Mouse (Mus musculus) inflammation-experienced regulatory T-cells, adult 6 months (primary cell): Measurements from ENCODE around the gene Stac3. TPM values are rescaled to one million over a fixed set of nuclear protein-coding genes. Genes with fewer than 3 reads are reported as not detected.

Experiments
- ATAC-seq: one replicate; pipeline ENCODE4 v1.8.0; 2017
- polyA plus RNA-seq, 3 experiments: library from polyadenylated mRNA; unstranded; fragments of 100-300 nt; shearing (Covaris generic); gene quantifications; one replicate each; pipeline ENCODE4 v1.2.1; 2017

The Stac3 gene
- polyA plus RNA-seq, result under 1 TPM in 1 of 3 experiments, not detected in 2; 0.35 TPM

DNA sequence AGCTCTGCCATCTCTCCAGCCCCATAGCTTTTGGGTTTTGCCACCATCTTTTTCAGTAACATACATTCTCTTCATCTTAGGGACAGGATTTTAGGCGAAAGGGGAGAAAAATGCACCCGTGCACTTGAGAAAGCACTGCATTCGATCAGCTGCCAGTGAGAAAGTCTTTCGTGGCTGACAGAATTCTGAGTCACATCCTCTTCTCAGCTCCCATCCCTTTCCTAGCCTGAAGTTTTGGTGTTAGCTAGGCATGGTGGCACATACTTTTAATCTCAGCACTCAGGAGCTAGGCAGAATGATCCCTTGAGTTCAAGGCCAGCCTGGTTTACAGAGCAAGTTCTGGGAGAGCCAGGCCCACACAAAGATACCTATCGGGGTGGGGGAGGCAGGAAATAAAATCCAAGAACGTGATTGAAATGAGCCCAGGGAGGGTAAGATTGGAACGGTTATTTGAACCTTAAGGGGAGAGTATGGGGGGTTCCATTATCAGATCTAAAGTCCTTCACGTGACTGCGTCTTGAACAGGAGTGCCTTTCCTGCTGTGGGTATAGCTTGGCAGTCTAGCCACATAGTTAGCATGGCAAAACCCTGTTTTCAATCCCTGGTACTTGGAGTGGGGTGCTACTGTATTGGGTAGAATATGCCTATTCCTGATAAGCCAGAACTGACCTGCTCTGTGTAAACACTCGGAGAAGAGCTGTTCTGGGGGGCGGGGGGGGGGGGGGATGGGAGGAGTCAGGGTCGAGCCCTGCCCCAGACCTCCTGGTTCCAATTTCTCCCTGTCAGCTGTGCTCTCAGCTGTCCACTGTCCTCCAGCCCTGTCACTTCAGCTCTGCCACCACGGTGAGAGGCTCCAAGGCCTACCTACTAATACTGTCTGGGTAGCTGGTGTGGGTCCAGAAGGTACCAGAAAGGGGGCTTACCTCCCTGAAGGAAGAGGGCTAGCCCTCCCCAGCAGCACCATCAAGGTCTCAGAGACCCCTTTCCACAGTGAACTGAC is at the start of gene Stac3:
TSS of gene Stac3 (plus strand) at position 793 of the 1,000 bp plus-strand sequence.
- no peak for ATAC-seq

- ATAC-seq, result no peak
Measured at GRCm38 (mm10) chr10:127453701-127454100, 47.8 kb upstream of the Stac3 start.

DNA sequence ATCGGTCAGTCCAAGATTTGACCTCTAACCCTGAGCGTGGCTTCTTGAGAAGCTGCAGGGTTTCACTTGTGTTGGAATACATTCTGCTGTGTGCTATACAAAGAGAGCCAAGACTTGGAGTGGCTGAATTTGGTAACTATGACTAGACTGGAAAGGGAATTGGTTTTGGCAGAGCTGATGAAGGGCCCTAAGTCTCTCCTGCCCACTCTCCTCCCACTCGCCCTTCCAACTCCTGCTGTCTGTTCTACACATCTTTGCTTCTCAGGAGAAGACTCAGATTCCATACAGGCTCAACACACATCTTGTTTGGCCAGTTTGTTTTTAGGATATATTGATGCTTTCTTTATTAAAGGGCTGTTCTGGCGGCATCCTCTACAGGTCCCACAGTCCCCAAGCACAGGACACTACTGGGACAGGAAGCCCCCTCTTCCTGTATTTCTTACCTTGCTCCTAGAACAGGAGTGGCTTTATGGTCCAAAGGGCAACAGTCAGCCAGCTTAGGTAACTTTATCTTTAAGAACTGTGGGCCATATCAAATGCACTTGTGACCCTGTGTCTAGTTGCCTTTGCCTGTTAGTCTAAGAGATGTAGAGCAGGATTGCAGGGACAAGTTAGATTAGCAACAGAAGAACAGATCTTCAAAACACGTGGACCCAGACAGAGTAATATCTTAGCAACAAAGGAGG is 38.9 kb upstream of the Stac3 start:
- no peak for ATAC-seq

DNA sequence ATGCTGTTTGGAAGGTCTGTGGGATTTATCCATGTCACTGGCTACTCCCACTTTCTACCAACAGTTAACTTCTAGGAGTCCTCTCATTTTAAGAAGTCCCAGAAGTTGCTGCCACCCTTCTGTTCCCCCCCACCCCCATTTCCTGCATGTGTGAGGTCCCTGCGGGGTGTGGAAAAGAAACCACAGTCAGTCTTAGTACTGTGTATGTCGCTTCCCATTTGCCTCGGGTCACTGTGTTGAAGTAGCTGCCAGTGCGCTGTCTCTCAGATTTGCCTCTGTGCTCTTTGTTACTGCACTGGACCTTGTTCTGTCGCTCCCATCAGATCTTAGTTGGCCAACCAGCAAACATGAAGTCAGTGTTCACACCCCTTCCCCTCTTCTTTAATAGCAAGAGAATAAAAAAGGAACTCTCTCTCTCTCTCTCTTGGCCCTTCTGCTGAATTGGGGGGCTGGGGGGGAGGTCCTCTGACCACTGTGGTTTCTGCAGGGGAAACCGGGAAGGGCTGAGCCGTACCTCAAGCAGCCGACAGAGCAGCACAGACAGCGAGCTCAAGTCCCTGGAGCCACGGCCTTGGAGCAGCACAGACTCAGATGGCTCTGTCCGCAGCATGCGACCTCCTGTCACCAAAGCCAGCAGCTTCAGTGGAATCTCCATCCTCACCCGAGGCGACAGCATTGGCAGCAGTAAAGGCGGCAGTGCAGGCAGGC is 30.1 kb upstream of the Stac3 start:
- peak; percentile 41 for ATAC-seq

GRCm38 (mm10) chr10:127472722-127473121 is 28.8 kb upstream of the Stac3 start:
- no peak for ATAC-seq

DNA sequence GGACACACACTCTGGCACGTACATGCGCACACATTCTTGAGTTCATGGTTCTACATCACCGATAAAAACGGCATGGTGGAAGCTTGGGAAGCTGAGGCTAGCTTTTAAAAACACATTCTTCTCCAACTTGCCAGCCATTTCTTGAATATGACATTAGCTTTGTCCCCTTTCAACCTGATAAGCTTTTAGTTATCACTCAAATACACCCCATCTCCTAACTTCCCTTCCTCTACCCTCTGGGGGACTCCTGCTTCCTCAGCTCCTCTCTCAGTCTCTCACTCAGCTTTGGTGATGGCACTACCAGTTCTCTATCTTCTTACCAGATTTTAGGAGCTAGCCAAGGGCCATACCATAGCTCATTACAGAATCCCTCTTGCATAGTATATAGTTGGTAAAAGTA is 26.3 kb upstream of the Stac3 start:
- ATAC-seq, result no peak

DNA sequence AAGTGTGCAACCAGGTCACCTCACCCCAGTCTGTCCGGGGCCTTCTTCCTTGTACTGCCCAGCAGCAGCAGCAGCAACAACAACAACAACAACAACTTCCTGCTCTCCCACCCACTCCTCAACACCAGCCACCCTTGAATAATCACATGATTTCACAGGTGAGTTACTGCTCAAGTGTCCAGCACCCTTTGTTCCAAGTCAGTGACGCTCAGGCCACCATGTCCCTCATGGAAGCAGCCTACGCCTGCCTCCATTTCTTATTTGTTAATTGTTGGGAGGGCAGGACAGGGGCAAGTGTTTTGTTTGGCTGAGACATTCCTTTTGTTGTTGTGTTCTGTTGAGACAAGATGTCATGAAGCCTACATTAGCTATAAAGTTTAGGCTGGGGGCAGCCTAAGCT is 24.9 kb upstream of the Stac3 start:
- no peak for ATAC-seq

- ATAC-seq, result no peak
Measured at GRCm38 (mm10) chr10:127477301-127477700, 24.2 kb upstream of the Stac3 start.

DNA sequence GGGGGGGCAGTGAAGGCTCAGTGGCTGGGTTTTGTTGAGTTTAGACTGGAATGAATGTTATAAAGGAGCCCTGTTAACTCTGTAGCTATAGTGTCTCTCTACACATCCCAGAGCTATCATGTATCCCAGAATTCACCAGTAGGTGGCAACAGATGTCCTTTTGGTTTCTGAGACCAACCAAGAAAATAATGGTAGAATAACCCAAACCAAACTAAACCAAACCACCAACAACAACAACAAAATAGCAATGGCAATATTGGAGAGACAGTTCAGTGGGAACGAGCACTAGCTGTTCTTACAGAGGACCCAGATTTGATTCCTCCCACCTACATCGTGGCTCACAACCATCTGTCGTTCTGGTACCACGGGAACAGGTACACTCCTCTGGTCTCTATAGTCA is 22.4 kb upstream of the Stac3 start:
- no peak for ATAC-seq

- ATAC-seq, result no peak
Measured at GRCm38 (mm10) chr10:127480833-127481813, 20.4 kb upstream of the Stac3 start.

GRCm38 (mm10) chr10:127485235-127485634 is 16.3 kb upstream of the Stac3 start:
- no peak for ATAC-seq

DNA sequence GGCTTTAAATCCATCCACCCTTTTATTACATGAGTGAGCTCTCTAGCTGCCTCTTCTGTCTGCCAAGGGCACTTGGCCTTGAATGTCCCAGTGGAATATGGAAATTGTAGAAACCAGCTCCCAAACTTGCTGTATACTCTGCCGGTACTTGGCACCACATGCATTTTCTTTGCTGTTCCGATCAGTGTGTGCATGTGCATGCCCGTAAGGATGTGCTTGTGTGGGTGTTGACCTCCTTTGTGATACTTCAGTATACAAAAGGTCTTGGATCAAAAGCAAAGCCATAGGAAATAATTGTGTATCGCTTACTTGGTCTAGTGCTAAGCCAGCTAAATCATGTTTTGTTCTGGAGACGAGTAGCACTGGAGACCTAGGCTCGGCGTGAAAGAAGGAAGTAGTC is 12.6 kb upstream of the Stac3 start:
- ATAC-seq, result no peak

DNA sequence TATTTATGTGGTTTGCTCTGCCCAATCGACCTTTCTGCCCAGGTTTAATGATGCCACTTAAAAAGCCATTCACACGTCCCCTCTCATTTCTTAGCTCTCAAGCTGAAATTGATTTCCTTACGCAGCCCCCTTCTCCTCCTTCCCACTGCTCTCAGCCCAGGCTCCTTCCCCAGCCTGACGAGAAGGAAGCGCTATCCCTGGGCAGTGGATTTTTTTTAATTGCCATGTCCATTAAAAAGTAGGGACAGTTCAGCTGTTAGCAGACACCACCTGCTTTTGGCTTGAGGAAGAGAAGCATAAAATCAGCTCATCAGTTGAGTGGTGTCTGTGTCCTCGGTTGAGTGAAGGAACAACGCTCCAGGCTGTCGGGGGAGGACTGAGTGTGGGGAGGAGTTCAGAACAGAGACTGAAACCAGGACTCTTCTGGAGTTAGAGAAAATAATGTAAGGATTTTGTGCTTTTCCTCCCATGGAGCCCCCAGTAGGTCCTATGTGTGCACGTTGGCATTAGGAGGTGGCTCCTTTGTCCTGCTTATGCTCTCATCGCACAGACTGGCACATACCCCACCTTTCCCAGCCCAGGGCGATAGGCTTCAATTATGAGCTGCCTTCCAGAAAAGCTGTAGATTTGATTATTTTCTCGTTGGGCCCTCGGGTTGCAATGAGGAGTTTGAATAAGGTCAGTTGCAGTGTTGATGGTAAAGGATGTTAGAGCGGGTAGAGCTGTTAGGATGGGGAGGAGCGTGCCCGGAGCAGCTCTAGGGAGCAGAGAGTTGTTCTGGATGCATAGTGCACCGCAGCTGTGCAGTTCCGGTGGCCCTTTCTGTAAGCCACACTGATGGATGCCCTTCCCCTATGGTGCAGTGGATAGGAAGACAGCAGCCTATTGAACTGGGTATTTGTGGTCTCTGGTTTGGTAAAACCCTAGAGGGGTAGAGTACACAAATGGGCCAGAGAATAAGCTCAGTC is 11.0 kb upstream of the Stac3 start:
- ATAC-seq, result no peak

- no peak for ATAC-seq
Measured at GRCm38 (mm10) chr10:127491128-127491512, 10.4 kb upstream of the Stac3 start.

DNA sequence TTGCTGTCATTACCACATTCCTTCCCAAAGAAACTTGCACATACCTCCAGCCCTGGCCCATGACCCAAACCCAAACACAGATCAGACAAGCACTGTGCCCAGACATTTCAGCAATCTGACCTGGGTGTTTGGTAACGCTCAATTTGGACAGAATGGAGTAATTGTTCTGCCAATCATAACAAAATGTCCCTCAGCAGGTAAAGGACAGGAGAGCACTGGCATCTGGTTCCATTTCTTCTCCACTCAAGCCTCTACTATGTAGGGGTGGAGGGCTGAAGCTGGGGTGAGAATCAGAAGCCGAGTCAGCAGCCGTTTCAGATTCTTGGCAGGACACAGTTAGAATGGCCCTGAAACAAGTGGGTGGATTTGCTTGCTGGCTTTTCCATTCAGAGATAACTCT is 9.4 kb upstream of the Stac3 start:
- no peak for ATAC-seq

- ATAC-seq, result no peak
Measured at GRCm38 (mm10) chr10:127496156-127496555, 5.3 kb upstream of the Stac3 start.

GRCm38 (mm10) chr10:127499516-127499915 is 2.0 kb upstream of the Stac3 start:
- ATAC-seq, result no peak

- ATAC-seq, result no peak
Measured at GRCm38 (mm10) chr10:127500042-127500441, 1.4 kb upstream of the Stac3 start.

GRCm38 (mm10) chr10:127508239-127508638 is 6.8 kb downstream of the Stac3 start:
- ATAC-seq, result peak; percentile 44

- ATAC-seq, result peak; percentile 29
Measured at GRCm38 (mm10) chr10:127509051-127509836, 7.8 kb downstream of the Stac3 start.
